Mouse (Mus musculus): Measurements from ENCODE around the gene Fam83e. TPM values are rescaled to one million over a fixed set of nuclear protein-coding genes. Genes with fewer than 3 reads are reported as not detected.

Fam83e gene
- polyA plus RNA-seq, 2 experiments = 0.48 to 0.92 TPM

- DNase-seq (ENCODE audit: low spot score) = no peak
- 8% methylated on average over 31 of the region's 31 CpGs for WGBS
- H3K9me3 ChIP-seq (ENCODE audit: control insufficient read depth, low read length) = no peaks in the 10 kb centered on the region
- H3K4me1 ChIP-seq (ENCODE audit: control insufficient read depth, insufficient read depth, low read length) = peaks cover 31% of the 10 kb centered on the region
- peak overlapping the region; percentile 73 for H3K9ac ChIP-seq (ENCODE audit: low read depth, low read length, severe bottlenecking)
- peak overlapping the region; percentile 70 for H3K27ac ChIP-seq (replicated peaks; ENCODE audit: low read depth, low read length)
- peak overlapping the region; percentile 77 for H3K4me3 ChIP-seq (replicated peaks; ENCODE audit: low read length)
- peak; percentile 38 for ATAC-seq (ENCODE audit: low FRiP score, low read depth)
- no peak for TF ChIP-seq POLR2A (IDR thresholded peaks at IDR 0.05; ENCODE audit: borderline replicate concordance, extremely low read depth, insufficient read depth, insufficient read length)
- no peaks in the 10 kb centered on the region for H3K27me3 ChIP-seq (ENCODE audit: control insufficient read depth, insufficient read depth, low read length)
- peak overlapping the region; percentile 88 for H3K4me2 ChIP-seq (replicated peaks; ENCODE audit: low read depth, low read length, severe bottlenecking)
- H3K36me3 ChIP-seq (ENCODE audit: control insufficient read depth, insufficient read depth, low read length) = peaks cover 49% of the 10 kb centered on the region
Observed at GRCm38 (mm10) chr7:45716952-45717917, 3.8 kb upstream of the Fam83e start.

DNA sequence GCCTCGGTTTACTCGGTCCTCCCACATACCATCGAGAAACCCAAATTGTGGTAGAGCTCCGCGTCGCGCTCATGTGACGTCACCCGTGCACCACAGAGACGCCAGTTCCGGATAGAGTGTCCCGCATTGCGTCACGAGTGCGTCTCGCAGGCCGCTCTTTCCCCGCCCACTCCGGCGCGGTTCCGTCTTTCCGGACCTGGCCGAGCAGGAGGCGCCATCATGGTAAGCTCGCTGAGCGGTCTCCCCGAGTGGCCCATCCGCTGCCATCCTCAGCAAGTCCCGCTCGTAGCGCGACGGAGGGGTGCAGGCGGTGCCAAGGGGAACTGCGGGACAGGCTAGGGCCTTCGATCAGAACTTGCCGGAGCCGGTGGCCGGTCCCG, 3.1 kb upstream of the Fam83e start, which contains the start of gene Sphk2:
Gene Sphk2 (minus strand): TSS at position 85 of the 380 bp plus-strand sequence.
- ATAC-seq (ENCODE audit: low FRiP score, low read depth) (peak; percentile 84), DNase-seq (ENCODE audit: low spot score) (peak; percentile 98)
- Histone ChIP-seq H3K27ac (replicated peaks; ENCODE audit: low read depth, low read length) (peak within 1 kb of the TSS; percentile 92), H3K36me3 (ENCODE audit: control insufficient read depth, insufficient read depth, low read length) (peaks cover 49% of the 10 kb centered on the region), H3K27me3 (ENCODE audit: control insufficient read depth, insufficient read depth, low read length) (no peaks in the 10 kb centered on the region), H3K9me3 (ENCODE audit: control insufficient read depth, low read length) (no peaks in the 10 kb centered on the region), H3K9ac (ENCODE audit: low read depth, low read length, severe bottlenecking) (peak within 1 kb of the TSS; percentile 96), H3K4me1 (ENCODE audit: control insufficient read depth, insufficient read depth, low read length) (peaks cover 31% of the 10 kb centered on the region), H3K4me2 (replicated peaks; ENCODE audit: low read depth, low read length, severe bottlenecking) (peak within 1 kb of the TSS; percentile 89), H3K4me3 (replicated peaks; ENCODE audit: low read length) (peak within 1 kb of the TSS; percentile 77)
- WGBS = under 1% methylated on average over 39 of the region's 41 CpGs
- TF ChIP-seq POLR2A (IDR thresholded peaks at IDR 0.05; ENCODE audit: borderline replicate concordance, extremely low read depth, insufficient read depth, insufficient read length) = peak; percentile 96; the same call in 1 of the 2 replicates

GRCm38 (mm10) chr7:45718331-45718730, 2.7 kb upstream of the Fam83e start:
- H3K27me3 ChIP-seq (ENCODE audit: control insufficient read depth, insufficient read depth, low read length) = no peaks in the 10 kb centered on the region
- H3K4me2 ChIP-seq (replicated peaks; ENCODE audit: low read depth, low read length, severe bottlenecking) = peak overlapping the region; percentile 89
- H3K36me3 ChIP-seq (ENCODE audit: control insufficient read depth, insufficient read depth, low read length) = peaks cover 48% of the 10 kb centered on the region
- DNase-seq (ENCODE audit: low spot score) = no peak
- WGBS = under 1% methylated on average over 20 of the region's 20 CpGs
- peaks cover 31% of the 10 kb centered on the region for H3K4me1 ChIP-seq (ENCODE audit: control insufficient read depth, insufficient read depth, low read length)
- H3K4me3 ChIP-seq (replicated peaks; ENCODE audit: low read length) = peak overlapping the region; percentile 77
- peak overlapping the region; percentile 96 for H3K9ac ChIP-seq (ENCODE audit: low read depth, low read length, severe bottlenecking)
- no peak for TF ChIP-seq POLR2A (IDR thresholded peaks at IDR 0.05; ENCODE audit: borderline replicate concordance, extremely low read depth, insufficient read depth, insufficient read length)
- peak overlapping the region; percentile 92 for H3K27ac ChIP-seq (replicated peaks; ENCODE audit: low read depth, low read length)
- no peak for ATAC-seq (ENCODE audit: low FRiP score, low read depth)
- H3K9me3 ChIP-seq (ENCODE audit: control insufficient read depth, low read length) = no peaks in the 10 kb centered on the region

GRCm38 (mm10) chr7:45719180-45719579, 1.8 kb upstream of the Fam83e start:
- Histone ChIP-seq H3K27ac (replicated peaks; ENCODE audit: low read depth, low read length) (no peak overlapping the region), H3K27me3 (ENCODE audit: control insufficient read depth, insufficient read depth, low read length) (no peaks in the 10 kb centered on the region), H3K4me1 (ENCODE audit: control insufficient read depth, insufficient read depth, low read length) (peaks cover 29% of the 10 kb centered on the region), H3K4me2 (replicated peaks; ENCODE audit: low read depth, low read length, severe bottlenecking) (peak overlapping the region; percentile 89), H3K36me3 (ENCODE audit: control insufficient read depth, insufficient read depth, low read length) (peaks cover 55% of the 10 kb centered on the region), H3K9me3 (ENCODE audit: control insufficient read depth, low read length) (no peaks in the 10 kb centered on the region), H3K9ac (ENCODE audit: low read depth, low read length, severe bottlenecking) (peak overlapping the region; percentile 96), H3K4me3 (replicated peaks; ENCODE audit: low read length) (peak overlapping the region; percentile 77)
- no peak for DNase-seq (ENCODE audit: low spot score)
- ATAC-seq (ENCODE audit: low FRiP score, low read depth) = no peak
- WGBS = 81% methylated on average over 10 of the region's 10 CpGs
- TF ChIP-seq POLR2A (IDR thresholded peaks at IDR 0.05; ENCODE audit: borderline replicate concordance, extremely low read depth, insufficient read depth, insufficient read length) = no peak

DNA sequence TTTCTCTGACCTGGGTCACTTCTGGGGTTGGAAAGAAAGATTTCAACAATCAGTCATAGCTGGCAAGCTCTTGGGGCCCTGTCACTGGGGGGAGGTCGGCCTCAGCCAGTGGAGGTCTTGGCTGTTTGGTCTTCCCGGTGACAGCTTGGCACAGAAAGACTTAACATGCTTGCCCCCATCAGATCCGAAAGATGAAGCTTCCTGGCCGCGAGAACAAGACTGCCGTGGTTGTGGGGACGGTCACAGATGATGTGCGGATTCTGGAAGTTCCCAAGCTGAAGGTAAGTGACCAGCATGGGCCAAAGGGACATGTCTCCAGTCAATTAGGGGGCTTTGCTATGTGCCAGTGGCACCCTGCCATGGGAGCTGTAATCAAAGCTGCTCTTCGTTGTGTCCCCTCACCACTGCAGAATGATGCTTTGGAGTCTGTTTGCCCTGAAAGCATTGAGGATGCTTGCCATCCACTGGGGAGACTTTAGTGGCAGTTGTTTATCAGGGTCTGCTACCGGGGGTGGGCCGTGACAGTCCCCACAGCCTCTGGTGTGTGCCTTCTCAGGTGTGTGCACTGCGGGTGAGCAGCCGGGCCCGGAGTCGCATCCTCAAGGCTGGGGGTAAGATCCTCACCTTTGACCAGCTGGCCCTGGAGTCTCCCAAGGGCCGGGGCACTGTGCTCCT, 1.1 kb upstream of the Fam83e start:
- peak overlapping the region; percentile 77; the same call in 1 of the 2 replicates for H3K4me3 ChIP-seq (replicated peaks; ENCODE audit: low read length)
- H3K4me2 ChIP-seq (replicated peaks; ENCODE audit: low read depth, low read length, severe bottlenecking) = peak overlapping the region; percentile 89; the same call in 1 of the 2 replicates
- no peak for TF ChIP-seq POLR2A (IDR thresholded peaks at IDR 0.05; ENCODE audit: borderline replicate concordance, extremely low read depth, insufficient read depth, insufficient read length)
- no peaks in the 10 kb centered on the region for H3K9me3 ChIP-seq (ENCODE audit: control insufficient read depth, low read length)
- no peak for DNase-seq (ENCODE audit: low spot score)
- peaks cover 62% of the 10 kb centered on the region for H3K36me3 ChIP-seq (ENCODE audit: control insufficient read depth, insufficient read depth, low read length)
- H3K4me1 ChIP-seq (ENCODE audit: control insufficient read depth, insufficient read depth, low read length) = peaks cover 24% of the 10 kb centered on the region
- H3K9ac ChIP-seq (ENCODE audit: low read depth, low read length, severe bottlenecking) = 0 out of 2 replicates have a peak overlapping the region, but pooled peaks have one; percentile 96
- WGBS = 90% methylated on average over 15 of the region's 16 CpGs
- no peak for ATAC-seq (ENCODE audit: low FRiP score, low read depth)
- no peaks in the 10 kb centered on the region for H3K27me3 ChIP-seq (ENCODE audit: control insufficient read depth, insufficient read depth, low read length)
- no peak overlapping the region for H3K27ac ChIP-seq (replicated peaks; ENCODE audit: low read depth, low read length)
